Mouse (Mus musculus): ENCODE measurements around the gene Mettl24.

Mettl24 gene

GRCm38 (mm10) chr10:40683868-40684253, 779 bp downstream of the Mettl24 start:
- DNase-seq (ENCODE audit: extremely low read depth, insufficient read length, low spot score) = no peak

GRCm38 (mm10) chr10:40684326-40684725, 1.2 kb downstream of the Mettl24 start:
- no peak for DNase-seq (ENCODE audit: extremely low read depth, insufficient read length, low spot score)

GRCm38 (mm10) chr10:40685641-40686040, 2.6 kb downstream of the Mettl24 start:
- DNase-seq (ENCODE audit: extremely low read depth, insufficient read length, low spot score) = no peak

- no peak for DNase-seq (ENCODE audit: extremely low read depth, insufficient read length, low spot score)
Measured at GRCm38 (mm10) chr10:40686976-40687375, 3.9 kb downstream of the Mettl24 start.

- peak; percentile 6 for DNase-seq (ENCODE audit: extremely low read depth, insufficient read length, low spot score)
Measured at GRCm38 (mm10) chr10:40687407-40687806, 4.3 kb downstream of the Mettl24 start.

- DNase-seq (ENCODE audit: extremely low read depth, insufficient read length, low spot score) = no peak
Measured at GRCm38 (mm10) chr10:40688266-40688665, 5.2 kb downstream of the Mettl24 start.

- no peak for DNase-seq (ENCODE audit: extremely low read depth, insufficient read length, low spot score)
Measured at GRCm38 (mm10) chr10:40688873-40689272, 5.8 kb downstream of the Mettl24 start.

- no peak for DNase-seq (ENCODE audit: extremely low read depth, insufficient read length, low spot score)
Measured at GRCm38 (mm10) chr10:40698652-40699051, 15.6 kb downstream of the Mettl24 start.

GRCm38 (mm10) chr10:40711127-40711526, 28.0 kb downstream of the Mettl24 start:
- no peak for DNase-seq (ENCODE audit: extremely low read depth, insufficient read length, low spot score)

GRCm38 (mm10) chr10:40713018-40713608, 30.0 kb downstream of the Mettl24 start:
- peak; percentile 22 for DNase-seq (ENCODE audit: extremely low read depth, insufficient read length, low spot score)

GRCm38 (mm10) chr10:40713829-40714228, 30.7 kb downstream of the Mettl24 start:
- DNase-seq (ENCODE audit: extremely low read depth, insufficient read length, low spot score) = no peak

- no peak for DNase-seq (ENCODE audit: extremely low read depth, insufficient read length, low spot score)
Measured at GRCm38 (mm10) chr10:40715151-40715550, 32.1 kb downstream of the Mettl24 start.

- no peak for DNase-seq (ENCODE audit: extremely low read depth, insufficient read length, low spot score)
Measured at GRCm38 (mm10) chr10:40716296-40716695, 33.2 kb downstream of the Mettl24 start.

- DNase-seq (ENCODE audit: extremely low read depth, insufficient read length, low spot score) = no peak
Measured at GRCm38 (mm10) chr10:40716713-40717112, 33.6 kb downstream of the Mettl24 start.

GRCm38 (mm10) chr10:40718362-40718761, 35.3 kb downstream of the Mettl24 start:
- DNase-seq (ENCODE audit: extremely low read depth, insufficient read length, low spot score) = no peak

GRCm38 (mm10) chr10:40719062-40719461, 36.0 kb downstream of the Mettl24 start:
- DNase-seq (ENCODE audit: extremely low read depth, insufficient read length, low spot score) = no peak

- no peak for DNase-seq (ENCODE audit: extremely low read depth, insufficient read length, low spot score)
Measured at GRCm38 (mm10) chr10:40720883-40721282, 37.8 kb downstream of the Mettl24 start.

GRCm38 (mm10) chr10:40724342-40724741, 41.3 kb downstream of the Mettl24 start:
- no peak for DNase-seq (ENCODE audit: extremely low read depth, insufficient read length, low spot score)

GRCm38 (mm10) chr10:40725066-40725465, 42.0 kb downstream of the Mettl24 start:
- no peak for DNase-seq (ENCODE audit: extremely low read depth, insufficient read length, low spot score)

- DNase-seq (ENCODE audit: extremely low read depth, insufficient read length, low spot score) = no peak
Measured at GRCm38 (mm10) chr10:40725471-40725870, 42.4 kb downstream of the Mettl24 start.

- DNase-seq (ENCODE audit: extremely low read depth, insufficient read length, low spot score) = no peak
Measured at GRCm38 (mm10) chr10:40726288-40726902, 43.3 kb downstream of the Mettl24 start.

- no peak for DNase-seq (ENCODE audit: extremely low read depth, insufficient read length, low spot score)
Measured at GRCm38 (mm10) chr10:40726989-40727388, 43.9 kb downstream of the Mettl24 start.

- no peak for DNase-seq (ENCODE audit: extremely low read depth, insufficient read length, low spot score)
Measured at GRCm38 (mm10) chr10:40730200-40730599, 47.1 kb downstream of the Mettl24 start.
